Mouse (Mus musculus): ENCODE measurements around the gene Slc7a5.

- no peak for TF ChIP-seq EP300 (IDR thresholded peaks at IDR 0.05; ENCODE audit: low read depth)
- peak; percentile 98 for TF ChIP-seq CTCF (IDR thresholded peaks at IDR 0.05; ENCODE audit: low read depth)
Observed at GRCm38 (mm10) chr8:121925624-121926023, 18.1 kb upstream of the Slc7a5 start.

Measured in liver, postnatal 0 days (tissue).